Mouse (Mus musculus) intestine, embryonic 14.5 days (tissue): ENCODE data around the gene Far2. TPM values are rescaled to one million over a fixed set of nuclear protein-coding genes. Genes with fewer than 3 reads are reported as not detected.
"Not testable (repeated sequence)": the region's sequence is repeated elsewhere in the genome, so short reads cannot be mapped to it uniquely, and the experiment has no call there.

Experiments used
- ATAC-seq: fragments of 200-750 bp; cut with Nextera tagmentation; replicated peaks from 2 replicates; pipeline ENCODE4 v1.8.0; 2017; ENCODE audit warnings: low read depth, moderate number of reproducible peaks, moderate TSS enrichment, moderate library complexity; ENCODE audit not compliant: low FRiP score, low TSS enrichment
- DNase-seq: peaks from one replicate; pipeline ENCODE4 v3.0.0-alpha.2; 2018; ENCODE audit warnings: low spot score
- H3K27ac ChIP-seq: fragments of 300-500 bp; sonication (generic); 2 replicates; pipeline ENCODE4 v1.5.1; 2014; ENCODE audit warnings: low read depth, mild to moderate bottlenecking, control low read depth
- H3K27me3 ChIP-seq: fragments of 300-500 bp; sonication (generic); replicated peaks from 2 replicates; pipeline ENCODE4 v1.6.1; 2014; ENCODE audit warnings: low read length, control low read depth; ENCODE audit not compliant: control insufficient read depth, insufficient read depth
- H3K36me3 ChIP-seq: fragments of 300-500 bp; sonication (generic); 2 replicates; pipeline ENCODE4 v1.6.1; 2014; ENCODE audit warnings: low read length, control low read depth; ENCODE audit not compliant: control insufficient read depth, insufficient read depth
- H3K4me1 ChIP-seq: fragments of 300-500 bp; sonication (generic); replicated peaks from 2 replicates; pipeline ENCODE4 v1.6.1; 2014; ENCODE audit warnings: low read length, control low read depth, mixed read lengths; ENCODE audit not compliant: control insufficient read depth, insufficient read depth
- H3K4me2 ChIP-seq: fragments of 300-500 bp; sonication (generic); 2 replicates; pipeline ENCODE4 v1.6.1; 2014; ENCODE audit warnings: low read length
- H3K4me3 ChIP-seq: fragments of 300-500 bp; sonication (generic); 2 replicates; pipeline ENCODE4 v1.5.1; 2014; ENCODE audit warnings: low read depth, low read length, control low read depth, mixed read lengths
- H3K9ac ChIP-seq: fragments of 300-500 bp; sonication (generic); 2 replicates; pipeline ENCODE4 v1.6.1; 2014; ENCODE audit warnings: mild to moderate bottlenecking, low read length
- H3K9me3 ChIP-seq: fragments of 300-500 bp; sonication (generic); 2 replicates; pipeline ENCODE4 v1.6.1; 2016; ENCODE audit warnings: low read length, control low read depth; ENCODE audit not compliant: control insufficient read depth
- WGBS: fragments of 180-500 bp; shearing (Covaris S2); extraction: QIAGEN DNeasy Blood & Tissue Kit; methylation state at CpG from one replicate; pipeline ENCODE4 v1.1.7; 2014; 5-methylcytosine and 5-hydroxymethylcytosine counted together
- polyA plus RNA-seq: library from polyadenylated mRNA; unstranded; fragments of >200 nt; fragmentation: Nextera tagmentation; extraction: Ambion mirVana; gene quantifications from 2 replicates; pipeline ENCODE4 v1.2.1, GENCODE M21; 2014

Far2 gene
- polyA plus RNA-seq, 1 experiment from 2014 or later = 4.7 TPM

DNA sequence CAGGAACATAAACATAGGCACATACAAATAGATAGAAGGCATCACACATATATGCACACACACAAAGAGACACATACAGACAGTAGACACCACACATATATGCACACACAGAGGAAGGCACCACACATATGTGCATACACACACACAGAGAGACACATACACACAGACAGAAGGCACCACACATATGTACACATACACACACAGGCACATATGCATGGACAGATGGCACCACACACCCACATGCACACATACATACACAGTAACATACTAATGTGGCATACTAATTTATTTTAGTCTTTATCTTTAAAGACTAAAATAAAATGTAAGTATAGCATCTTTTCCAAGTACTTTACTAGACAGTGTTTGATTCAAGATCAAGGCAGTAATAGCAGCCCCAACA lies 86.5 kb downstream of the Far2 start:
- no peak for ATAC-seq
- Histone ChIP-seq H3K4me2 (no peak overlapping the region), H3K27ac (no peak overlapping the region), H3K9me3 (no peaks in the 10 kb centered on the region), H3K4me3 (no peak overlapping the region), H3K4me1 (no peaks in the 10 kb centered on the region), H3K9ac (no peak overlapping the region), H3K27me3 (no peaks in the 10 kb centered on the region), H3K36me3 (no peaks in the 10 kb centered on the region)
- DNase-seq = no peak

DNA sequence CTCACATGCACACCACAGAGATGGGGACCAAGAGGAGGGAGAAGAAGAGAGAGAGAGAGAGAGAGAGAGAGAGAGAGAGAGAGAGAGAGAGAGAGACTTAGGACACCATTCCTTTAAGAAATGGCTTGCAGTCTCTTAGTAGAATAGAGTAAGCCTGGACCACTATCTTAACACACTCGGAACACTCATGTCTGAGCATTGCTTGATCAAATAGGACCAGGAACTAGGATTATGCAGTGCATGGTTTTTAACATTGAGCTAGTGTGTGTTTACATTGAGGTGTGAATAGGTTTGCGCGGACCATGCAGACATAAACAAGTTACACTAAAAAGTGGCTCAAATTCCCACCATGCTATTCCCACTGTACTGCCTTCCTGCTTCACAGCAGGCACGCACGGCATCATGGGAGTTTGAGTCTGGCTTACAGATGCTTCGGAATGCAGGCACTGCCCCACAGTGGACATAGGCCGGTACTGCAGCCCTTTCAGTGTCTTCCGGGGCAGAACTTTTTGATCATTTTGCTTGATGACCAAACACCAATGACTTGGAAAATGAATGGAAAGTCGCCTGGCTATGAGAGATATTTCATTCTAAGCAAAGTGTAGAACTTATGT lies 88.8 kb downstream of the Far2 start:
- H3K9me3 ChIP-seq = no peaks in the 10 kb centered on the region
- no peak overlapping the region for H3K4me2 ChIP-seq
- ATAC-seq (0 out of 2 replicates have a peak, but pooled peaks have one; percentile 40), DNase-seq (peak; percentile 80)
- H3K4me1 ChIP-seq = no peaks in the 10 kb centered on the region
- 29% methylated on average over 9 of the region's 9 CpGs for WGBS
- H3K4me3 ChIP-seq = no peak overlapping the region
- no peaks in the 10 kb centered on the region for H3K36me3 ChIP-seq
- H3K27ac ChIP-seq = no peak overlapping the region
- H3K27me3 ChIP-seq = no peaks in the 10 kb centered on the region
- H3K9ac ChIP-seq = no peak overlapping the region

DNA sequence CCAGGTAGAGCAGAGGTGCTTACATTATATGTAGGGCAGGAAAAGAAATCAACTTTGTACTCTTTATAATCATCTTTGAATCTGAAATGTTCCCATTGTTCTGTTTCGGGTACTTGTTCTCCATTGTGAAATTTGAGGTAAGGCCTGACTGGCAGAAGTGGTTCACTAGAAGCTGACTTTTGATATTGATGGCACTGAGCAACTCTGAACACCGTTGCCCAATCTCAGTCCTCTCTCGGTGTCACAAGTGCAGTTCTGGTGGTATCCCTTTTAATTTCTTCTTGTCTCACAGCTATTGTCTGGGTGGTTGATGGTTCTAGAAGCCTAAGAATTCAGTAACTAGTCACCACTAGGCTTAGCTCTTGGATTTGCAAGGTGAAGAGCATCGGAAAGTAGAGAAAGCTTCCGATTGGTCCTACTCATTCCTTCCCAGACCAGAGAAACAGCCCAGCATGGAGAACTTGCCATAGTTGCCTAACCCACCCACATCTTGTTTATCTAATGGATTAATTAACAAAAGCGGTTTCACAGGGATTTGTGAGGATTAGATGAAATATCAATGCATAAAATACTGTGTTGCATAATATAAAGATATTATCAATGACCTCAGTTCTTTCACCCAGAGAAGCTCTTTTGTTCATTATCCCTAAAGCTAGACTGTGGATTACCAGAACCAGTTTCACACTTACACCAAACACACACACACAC lies 92.4 kb downstream of the Far2 start:
- 87% methylated on average over 6 of the region's 6 CpGs for WGBS
- DNase-seq (no peak), ATAC-seq (no peak)
- Histone ChIP-seq H3K4me3 (no peak overlapping the region), H3K4me2 (no peak overlapping the region), H3K36me3 (no peaks in the 10 kb centered on the region), H3K9me3 (no peaks in the 10 kb centered on the region), H3K27me3 (no peaks in the 10 kb centered on the region), H3K9ac (no peak overlapping the region), H3K27ac (no peak overlapping the region), H3K4me1 (no peaks in the 10 kb centered on the region)

DNA sequence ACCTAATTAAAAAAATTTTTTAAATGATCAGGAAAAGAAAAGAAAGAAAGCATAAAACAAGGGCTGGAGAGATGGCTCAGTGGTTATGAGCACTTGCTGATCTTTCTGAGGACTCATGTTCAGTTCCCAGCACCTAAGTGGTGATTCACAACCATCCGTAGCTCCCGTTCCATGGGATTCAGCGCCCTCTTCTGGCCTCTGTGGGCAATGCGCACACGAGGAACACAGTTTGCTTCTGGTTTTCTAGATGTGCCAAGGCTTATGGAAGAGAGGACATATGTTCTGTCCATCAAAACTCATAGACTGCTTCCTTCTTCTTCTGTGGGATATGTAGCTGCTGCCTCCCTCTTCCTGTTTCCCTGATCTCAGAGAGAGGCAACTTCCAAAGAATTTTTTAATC lies 94.8 kb downstream of the Far2 start:
- no peak for DNase-seq
- Histone ChIP-seq H3K27me3 (no peaks in the 10 kb centered on the region), H3K36me3 (no peaks in the 10 kb centered on the region), H3K4me2 (no peak overlapping the region), H3K4me1 (no peaks in the 10 kb centered on the region), H3K27ac (no peak overlapping the region), H3K9me3 (no peaks in the 10 kb centered on the region), H3K4me3 (no peak overlapping the region), H3K9ac (no peak overlapping the region)
- WGBS = 77% methylated on average over 5 of the region's 5 CpGs
- no peak for ATAC-seq

DNA sequence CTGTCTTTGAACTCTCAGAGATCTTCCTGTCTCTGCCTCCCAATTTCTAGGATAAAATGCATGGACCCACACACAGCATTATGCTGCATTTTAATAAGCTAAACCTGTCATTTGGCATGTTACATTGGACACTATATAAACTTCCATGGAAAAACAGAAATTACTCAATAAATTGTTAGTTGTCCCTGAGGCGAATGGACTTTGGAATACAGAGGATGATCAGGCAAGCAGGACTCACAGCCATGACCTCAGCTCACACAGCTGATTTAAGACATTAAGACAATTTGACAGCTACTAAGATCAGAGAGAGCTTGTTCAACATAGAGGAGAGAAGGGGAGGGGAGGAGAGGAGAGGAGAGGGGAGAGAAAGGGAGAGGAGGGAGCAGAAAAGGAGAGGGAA lies 95.4 kb downstream of the Far2 start:
- DNase-seq = no peak

DNA sequence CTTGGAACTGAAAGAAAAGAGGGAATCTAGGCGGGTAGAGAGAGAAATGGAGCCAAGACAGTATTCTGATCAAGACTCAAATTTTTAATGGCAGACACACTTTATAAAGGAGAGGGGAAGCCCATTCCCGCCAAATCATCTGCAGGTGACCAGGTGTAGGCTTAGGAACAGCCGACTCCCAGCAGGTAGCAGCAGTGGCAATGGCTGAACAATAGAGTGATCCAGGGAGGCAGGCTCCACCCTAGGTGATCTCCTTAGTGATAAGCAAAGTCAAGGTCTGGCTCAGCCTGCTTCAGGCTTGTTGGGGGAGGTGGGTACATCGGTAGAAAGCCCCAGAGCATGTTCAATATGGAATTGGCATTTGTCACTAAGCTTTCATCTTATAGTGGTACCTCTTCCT lies 105.2 kb downstream of the Far2 start:
- WGBS = 57% methylated on average over 4 of the region's 4 CpGs
- not testable (repeated sequence) for DNase-seq, H3K9me3 ChIP-seq, H3K27me3 ChIP-seq, H3K27ac ChIP-seq, H3K4me3 ChIP-seq, ATAC-seq, H3K36me3 ChIP-seq, H3K4me2 ChIP-seq, H3K4me1 ChIP-seq, H3K9ac ChIP-seq

More for the DNA sequence above, 95.4 kb downstream of the Far2 start:
- H3K9ac ChIP-seq = no peak overlapping the region
- ATAC-seq = no peak
- H3K4me2 ChIP-seq = no peak overlapping the region
- H3K4me3 ChIP-seq = no peak overlapping the region
- H3K9me3 ChIP-seq = no peaks in the 10 kb centered on the region
- H3K36me3 ChIP-seq = no peaks in the 10 kb centered on the region
- no peak overlapping the region for H3K27ac ChIP-seq
- WGBS = 93% methylated on average over 1 of the region's 1 CpGs
- H3K4me1 ChIP-seq = no peaks in the 10 kb centered on the region
- no peaks in the 10 kb centered on the region for H3K27me3 ChIP-seq

DNA sequence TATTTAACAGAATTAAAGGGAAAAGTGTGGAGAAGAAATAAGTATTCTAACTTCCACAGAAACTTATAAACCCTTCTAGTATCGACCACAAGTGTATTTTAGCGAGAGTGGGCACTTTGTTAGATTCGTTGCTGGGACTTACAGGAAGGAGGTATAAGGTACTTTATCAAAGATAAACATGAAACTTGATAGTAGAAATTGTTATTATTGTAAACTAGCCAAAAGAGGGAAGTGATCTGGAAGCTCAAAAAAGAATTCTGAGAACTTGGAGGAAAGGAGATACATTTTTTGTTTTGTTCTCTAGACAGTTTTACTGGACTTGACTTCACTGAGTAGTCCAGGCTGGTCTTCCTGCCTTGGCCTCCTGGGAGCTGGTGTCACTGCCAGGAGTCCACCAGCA lies 125.8 kb downstream of the Far2 start:
- Histone ChIP-seq H3K4me3 (no peak overlapping the region), H3K27me3 (no peaks in the 10 kb centered on the region), H3K4me2 (no peak overlapping the region), H3K4me1 (no peaks in the 10 kb centered on the region), H3K9me3 (no peaks in the 10 kb centered on the region), H3K36me3 (no peaks in the 10 kb centered on the region), H3K27ac (no peak overlapping the region), H3K9ac (no peak overlapping the region)
- DNase-seq (no peak), ATAC-seq (no peak)
- 66% methylated on average over 3 of the region's 3 CpGs for WGBS

DNA sequence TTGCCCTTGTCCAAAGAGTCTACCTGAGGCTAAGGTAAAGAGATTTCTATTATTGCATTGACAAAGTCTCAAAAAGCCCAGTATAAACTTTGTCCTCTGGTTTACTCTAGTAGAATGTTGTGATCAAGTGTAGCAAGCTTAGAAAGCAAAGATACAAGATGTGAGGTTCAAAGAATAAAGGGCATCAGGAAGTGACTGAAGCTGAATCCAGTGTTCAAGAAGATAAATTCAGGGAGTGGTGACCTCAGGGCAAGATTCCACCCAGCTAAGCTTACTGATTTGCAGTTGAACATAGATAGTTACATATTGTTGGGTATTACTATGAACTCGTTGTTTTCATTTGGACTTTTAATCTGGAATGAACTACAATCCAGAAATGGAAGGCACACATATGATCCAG lies 138.6 kb downstream of the Far2 start:
- H3K4me3 ChIP-seq = no peak overlapping the region
- ATAC-seq (no peak), DNase-seq (no peak)
- H3K9ac ChIP-seq = no peak overlapping the region
- no peak overlapping the region for H3K4me2 ChIP-seq
- no peaks in the 10 kb centered on the region for H3K9me3 ChIP-seq
- no peaks in the 10 kb centered on the region for H3K27me3 ChIP-seq
- WGBS = 91% methylated on average over 1 of the region's 1 CpGs
- no peaks in the 10 kb centered on the region for H3K4me1 ChIP-seq
- H3K27ac ChIP-seq = no peak overlapping the region
- H3K36me3 ChIP-seq = peaks cover 92% of the 10 kb centered on the region
